Mouse (Mus musculus): Measurements from ENCODE around the gene Krtap10-10.

- TF ChIP-seq POLR2A (IDR thresholded peaks at IDR 0.05; ENCODE audit: extremely low read depth, insufficient read depth, low read length), result no peak
- TF ChIP-seq CTCF (IDR thresholded peaks at IDR 0.05; ENCODE audit: extremely low read depth, insufficient read depth, low read length), result no peak
Measured at GRCm38 (mm10) chr10:77864762-77865143, 29.0 kb downstream of the Krtap10-10 start.

Data from cortical plate, adult 2 months (tissue).